12 mouse cellular contexts compared by ENCODE assay signal in the genomic region with DNA sequence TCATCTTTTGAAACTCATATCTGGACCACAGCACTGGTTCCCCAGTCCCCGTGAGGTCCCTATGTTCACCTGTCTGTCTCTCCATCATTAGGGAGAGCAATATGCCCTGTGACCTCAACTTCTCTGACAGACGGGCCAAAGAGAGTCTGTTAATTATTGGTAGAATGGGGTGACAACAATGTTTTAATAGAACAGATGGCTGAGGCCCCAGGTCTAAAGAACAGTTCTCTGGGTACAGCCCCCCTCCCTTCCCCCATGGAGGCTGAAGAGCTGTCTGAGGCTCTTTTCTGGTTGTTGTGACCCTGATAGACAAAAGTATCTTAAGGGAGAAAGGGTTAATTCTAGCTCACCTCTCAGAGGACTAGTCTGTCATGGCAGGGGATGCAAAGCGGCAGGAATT.
"Had no signal": no experiment of that assay in that cellular context is flagged by ENCODE, and none has a peak within 500 bp of the region (broad histone marks: within the 10 kb centered on the region; RNA-seq: fewer than 3 reads in every experiment).

No protein-coding gene starts in this region.

- DNase-seq: liver; liver, postnatal 0 days; lung, postnatal 14 days; right cerebral cortex, postnatal 25 days; thymus, postnatal 36 days had no signal

- H3K4me2 ChIP-seq: hindbrain, embryonic 15.5 days; limb, embryonic 12.5 days; lung, embryonic 15.5 days; midbrain, embryonic 13.5 days had no signal

- H3K4me1 ChIP-seq: hindbrain, embryonic 15.5 days; limb, embryonic 12.5 days; lung, embryonic 15.5 days; midbrain, embryonic 13.5 days had no signal

- H3K4me3 ChIP-seq: hindbrain, embryonic 15.5 days; layer of hippocampus, adult 2 months; limb, embryonic 12.5 days; lung, embryonic 15.5 days; midbrain, embryonic 13.5 days had no signal

- H3K36me3 ChIP-seq: hindbrain, embryonic 15.5 days; limb, embryonic 12.5 days; lung, embryonic 15.5 days; midbrain, embryonic 13.5 days had no signal

- H3K9me3 ChIP-seq: hindbrain, embryonic 15.5 days; lung, embryonic 15.5 days; midbrain, embryonic 13.5 days had no signal

- H3K27me3 ChIP-seq: hindbrain, embryonic 15.5 days; limb, embryonic 12.5 days; lung, embryonic 15.5 days; midbrain, embryonic 13.5 days had no signal

- ATAC-seq: liver, postnatal 0 days; midbrain, embryonic 13.5 days had no signal

- H3K9ac ChIP-seq: hindbrain, embryonic 15.5 days; limb, embryonic 12.5 days; liver, postnatal 0 days; lung, embryonic 15.5 days; midbrain, embryonic 13.5 days had no signal

- H3K27ac ChIP-seq: hindbrain, embryonic 15.5 days; kidney, postnatal 0 days; layer of hippocampus, adult 2 months; limb, embryonic 12.5 days; lung, embryonic 15.5 days; macrophage; midbrain, embryonic 13.5 days had no signal
